Mouse (Mus musculus) frontal cortex, postnatal 36 days (tissue): ENCODE measurements at regions not wholly inside any gene's neighbourhood (a gene's known extent, or its start where the extent isn't known, plus 50 kb on each side); places are given as distances from the start of the nearest gene placed in this dataset.
"Not testable (repeated sequence)": the region's sequence is repeated elsewhere in the genome, so short reads cannot be mapped to it uniquely, and the experiment has no call there.

ENCODE experiments used
- DNase-seq, 2 experiments: peaks; one replicate each; pipeline ENCODE4 v3.0.0; 2022; ENCODE audit warnings: low spot score in 2 of 2

GRCm38 (mm10) chr7:59891363-59891762 is 113.5 kb downstream of the Snurf start:
- peak; percentile 44 to 45 for DNase-seq

- not testable (repeated sequence) for DNase-seq
Observed at GRCm38 (mm10) chr7:59858480-59858879, 146.4 kb downstream of the Snurf start.
